Mouse (Mus musculus) lung, adult 2 months (tissue): ENCODE measurements at regions not wholly inside any gene's neighbourhood (a gene's known extent, or its start where the extent isn't known, plus 50 kb on each side); places are given as distances from the start of the nearest gene placed in this dataset.

ENCODE experiments used
- CTCF ChIP-seq: fragments of 200-500 bp; IDR thresholded peaks from 2 replicates; pipeline ENCODE4 v1.5.1; 2011; ENCODE audit warnings: mild to moderate bottlenecking, low read length, control low read depth; ENCODE audit not compliant: insufficient read depth
- POLR2A ChIP-seq: fragments of 200-500 bp; IDR thresholded peaks from 2 replicates; pipeline ENCODE4 v1.6.1; 2011; ENCODE audit warnings: low read depth, mild to moderate bottlenecking, control low read depth, low read length, borderline replicate concordance; ENCODE audit errors: extremely low read depth

DNA sequence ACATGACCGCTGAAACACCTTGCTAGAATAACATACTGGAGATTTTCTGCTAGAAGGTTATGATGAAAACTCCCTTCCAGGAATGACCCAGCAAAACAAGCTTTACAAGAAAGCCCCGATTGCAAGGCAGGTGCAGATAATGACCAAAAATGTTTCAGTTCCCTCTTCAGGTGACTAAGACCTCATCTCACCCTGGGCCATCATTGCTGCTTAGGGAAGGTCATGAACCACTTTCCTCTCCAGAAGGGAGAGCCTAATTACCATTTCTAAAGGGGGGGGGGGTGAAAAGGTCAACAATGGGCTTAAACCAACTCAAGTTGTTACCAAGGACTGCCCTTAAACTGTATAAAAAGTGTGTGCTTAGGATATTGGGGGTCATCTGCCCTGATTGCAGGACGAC, 59.8 kb upstream of the Speer4c start:
- TF ChIP-seq POLR2A (no peak), CTCF (no peak)
